Mouse (Mus musculus) c-Kit-negative CD71-positive TER-119-positive erythroid progenitor cells, embryonic 14.5 days (primary cell): ENCODE measurements around the gene Pcsk1.

Experiments
- DNase-seq: peaks from one replicate; pipeline ENCODE4 v3.0.0-alpha.2; 2013; ENCODE audit warnings: low read depth, low spot score

The Pcsk1 gene

DNA sequence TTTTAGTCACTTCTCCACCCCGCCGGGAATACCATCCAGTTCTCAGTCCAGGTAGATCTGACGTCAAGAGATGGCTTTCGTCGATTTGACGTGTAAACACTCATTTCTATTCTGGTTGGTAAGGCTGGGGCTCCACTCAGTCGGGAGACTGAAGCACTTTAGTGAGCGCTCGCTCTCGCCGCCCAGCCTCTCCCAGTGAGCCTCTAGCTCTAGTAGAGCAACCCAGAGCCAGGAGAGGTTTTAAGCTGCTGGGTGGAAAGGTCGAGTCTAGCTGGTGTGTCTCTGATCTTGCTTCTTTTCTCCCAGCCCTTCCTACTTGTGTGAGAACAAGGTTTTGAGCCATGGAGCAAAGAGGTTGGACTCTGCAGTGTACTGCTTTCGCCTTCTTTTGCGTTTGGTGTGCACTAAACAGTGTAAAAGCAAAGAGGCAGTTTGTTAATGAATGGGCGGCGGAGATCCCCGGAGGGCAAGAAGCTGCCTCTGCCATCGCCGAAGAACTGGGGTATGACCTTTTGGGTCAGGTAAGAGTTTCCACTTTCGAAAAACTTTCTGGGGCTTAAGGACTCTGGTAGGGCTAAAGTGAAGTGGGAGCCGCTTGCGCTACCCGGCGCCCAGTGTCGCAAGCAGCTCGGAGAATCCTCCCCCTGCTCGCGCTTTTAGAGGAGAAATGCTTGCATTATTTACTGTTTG is at the start of gene Pcsk1:
Gene Pcsk1, plus strand, starts transcription at position 106 of the 690 bp plus-strand sequence.
- DNase-seq: no peak

- no peak for DNase-seq
Measured at GRCm38 (mm10) chr13:75058818-75059217, 30.8 kb upstream of the Pcsk1 start.

DNA sequence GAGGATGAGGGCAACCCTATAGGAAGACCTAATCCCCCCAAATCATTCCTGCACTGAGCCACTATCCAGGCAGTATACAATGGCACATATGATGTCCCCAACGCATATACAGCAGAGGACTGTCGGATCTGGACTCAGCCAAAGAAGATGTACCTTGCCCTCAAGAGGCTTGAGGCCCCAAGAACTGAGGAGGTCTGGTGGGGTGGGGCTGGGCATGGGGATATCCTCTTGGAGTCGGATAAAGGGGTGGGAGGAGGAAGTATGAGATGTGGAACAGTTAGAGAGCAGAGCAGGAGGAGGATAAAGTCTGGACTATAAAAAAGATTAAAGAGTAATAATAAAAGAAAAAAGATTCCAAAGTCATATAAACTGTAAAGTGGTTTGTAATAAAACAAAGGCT is 25.7 kb upstream of the Pcsk1 start:
- no peak for DNase-seq

GRCm38 (mm10) chr13:75088597-75088996 is 1.0 kb upstream of the Pcsk1 start:
- DNase-seq: no peak

GRCm38 (mm10) chr13:75090411-75090779 is 769 bp downstream of the Pcsk1 start:
- no peak for DNase-seq

GRCm38 (mm10) chr13:75091071-75091470 is 1.4 kb downstream of the Pcsk1 start:
- DNase-seq: no peak

GRCm38 (mm10) chr13:75095487-75095886 is 5.9 kb downstream of the Pcsk1 start:
- DNase-seq: no peak

GRCm38 (mm10) chr13:75113114-75113513 is 23.5 kb downstream of the Pcsk1 start:
- DNase-seq: no peak

- no peak for DNase-seq
Measured at GRCm38 (mm10) chr13:75114007-75114424, 24.4 kb downstream of the Pcsk1 start.

GRCm38 (mm10) chr13:75114838-75115237 is 25.2 kb downstream of the Pcsk1 start:
- no peak for DNase-seq

DNA sequence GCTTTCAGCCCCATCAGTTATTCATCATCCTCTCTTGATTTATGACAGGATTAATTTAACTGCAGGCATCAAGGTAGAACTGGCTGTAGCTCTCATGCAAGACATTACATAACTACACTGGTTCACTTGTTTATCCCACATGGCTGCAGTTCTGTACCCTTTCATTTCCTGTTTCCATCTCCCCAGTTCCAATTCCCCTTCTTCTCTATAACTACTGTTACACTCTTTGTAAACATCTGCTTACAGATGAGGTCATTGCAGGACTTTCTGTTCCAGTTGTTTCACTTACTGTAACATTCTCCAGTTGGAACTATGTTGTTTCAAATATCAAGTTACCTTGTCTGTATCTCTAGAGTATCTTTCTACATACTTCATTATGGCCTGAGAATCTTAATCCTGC is 46.2 kb downstream of the Pcsk1 start:
- DNase-seq: no peak

DNA sequence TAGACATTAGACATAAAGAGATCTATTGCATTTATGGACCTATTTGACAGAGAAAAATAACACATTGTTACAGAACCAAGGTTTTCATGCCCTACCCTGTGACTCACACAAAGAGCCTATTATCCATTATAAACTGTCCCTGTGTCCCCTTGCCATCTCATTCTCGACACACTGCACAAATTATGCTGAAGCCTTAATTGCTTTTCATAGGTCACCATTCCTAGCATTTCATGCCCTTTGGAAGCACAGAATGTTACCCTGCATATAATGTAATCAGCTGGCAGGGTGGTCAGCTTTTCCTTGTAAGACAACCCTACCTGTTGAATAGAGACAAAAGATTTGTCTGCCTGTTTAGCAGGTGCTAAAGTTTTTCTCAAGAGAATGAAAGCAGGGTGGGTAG is 71.0 kb downstream of the Pcsk1 start:
- DNase-seq: no peak

- DNase-seq: no peak
Measured at GRCm38 (mm10) chr13:75163408-75163807, 73.8 kb downstream of the Pcsk1 start.
